In genomic region chr6:119069145-119069544, GRCm38 (mm10) we compare ENCODE assay signal across 14 mouse cellular contexts.
A peak's percentile ranks its signal among the peaks of the same experiment; 100 is the strongest.
DNase-seq lines count a peak whose midpoint lies in the region.
"Had no signal": no experiment of that assay in that cellular context is flagged by ENCODE, and none has a peak within 500 bp of the region (broad histone marks: within the 10 kb centered on the region; RNA-seq: fewer than 3 reads in every experiment).

No protein-coding gene starts in this region.

- DNase-seq in layer of hippocampus, adult 18-20 months (ENCODE audit: low spot score in 2 of 2), result peak; percentile 44 to 64
- DNase-seq in layer of hippocampus, postnatal 10 days (ENCODE audit: low spot score in 2 of 2), result no peak
- DNase-seq in layer of hippocampus, adult 9-11 months, result peak; percentile 54
- DNase-seq in layer of hippocampus, adult 9-10 months (ENCODE audit: low spot score), result no peak
- DNase-seq: adrenal gland, adult 2 months; adrenal gland, postnatal 10 days; adrenal gland, postnatal 25 days; cerebellum, adult 11 months; cerebellum, adult 18-20 months; cerebellum, adult 8-10 months; cerebellum, adult 9-11 months; cerebellum, postnatal 14 days; cerebellum, postnatal 36 days; embryo, embryonic 11 days had no signal

Comparison
In these comparisons a context has a peak if more than half of its experiments do, and no peak if none do; other contexts are left out.
1. DNase-seq: peak in layer of hippocampus, adult 18-20 months (2 of 2) and layer of hippocampus, adult 9-11 months (single experiment); none in layer of hippocampus, postnatal 10 days (0 of 2) and layer of hippocampus, adult 9-10 months (single experiment).